Mouse (Mus musculus) ES-E14 (cell line): ENCODE results near the gene Bcas2.

Experiments used
- CHD2 ChIP-seq: IDR thresholded peaks from 2 replicates; pipeline ENCODE4 v1.6.1; 2014; ENCODE audit warnings: mild to moderate bottlenecking, low read depth, low read length, inconsistent platforms
- ZC3H11A ChIP-seq: IDR thresholded peaks from 2 replicates; pipeline ENCODE4 v1.6.1; 2012; ENCODE audit warnings: low read depth, mild to moderate bottlenecking, inconsistent platforms, low read length, borderline replicate concordance
- ZNF384 ChIP-seq: IDR thresholded peaks from 2 replicates; pipeline ENCODE4 v1.6.1; 2012; ENCODE audit warnings: low read depth, low read length, inconsistent platforms

- TF ChIP-seq ZNF384 (peak; percentile 96), CHD2 (no peak), ZC3H11A (no peak)
Observed at GRCm38 (mm10) chr3:103227729-103228128, 56.3 kb downstream of the Bcas2 start.
